Mouse (Mus musculus): ENCODE measurements around the gene Calhm3.

Gene Calhm3

GRCm38 (mm10) chr19:47104641-47105271 lies 52.8 kb downstream of the Calhm3 start:
- no peak for DNase-seq
